Mouse (Mus musculus) lung, postnatal 4 days (tissue): ENCODE results near the gene Rbpms2.

Source experiments
- DNase-seq, 2 experiments: peaks; one replicate each; pipeline ENCODE4 v3.0.0; 2021

Rbpms2 gene

GRCm38 (mm10) chr9:65697992-65698391, 68.5 kb downstream of the Rbpms2 start:
- DNase-seq = no peak

GRCm38 (mm10) chr9:65700504-65700903, 71.1 kb downstream of the Rbpms2 start:
- no peak for DNase-seq

- no peak for DNase-seq
Observed at GRCm38 (mm10) chr9:65702286-65702685, 72.8 kb downstream of the Rbpms2 start.

- DNase-seq = no peak
Observed at GRCm38 (mm10) chr9:65703241-65703640, 73.8 kb downstream of the Rbpms2 start.

- no peak for DNase-seq
Observed at GRCm38 (mm10) chr9:65703926-65704595, 74.6 kb downstream of the Rbpms2 start.
